Mouse (Mus musculus) forebrain, embryonic 12.5 days (tissue): ENCODE measurements at regions not wholly inside any gene's neighbourhood (a gene's known extent, or its start where the extent isn't known, plus 50 kb on each side); places are given as distances from the start of the nearest gene placed in this dataset.
"Not testable (repeated sequence)": the region's sequence is repeated elsewhere in the genome, so short reads cannot be mapped to it uniquely, and the experiment has no call there.

Source experiments
- ATAC-seq: fragments of 200-750 bp; cut with Nextera tagmentation; 2 replicates; pipeline ENCODE4 v1.8.0; 2017; ENCODE audit warnings: moderate TSS enrichment; ENCODE audit not compliant: low FRiP score
- H3K27ac ChIP-seq: fragments of 300-500 bp; sonication (generic); 2 replicates; pipeline ENCODE4 v1.5.1; 2016; ENCODE audit warnings: mild to moderate bottlenecking
- H3K27me3 ChIP-seq: fragments of 300-500 bp; sonication (generic); 2 replicates; pipeline ENCODE4 v1.6.1; 2016; ENCODE audit warnings: mild to moderate bottlenecking
- H3K36me3 ChIP-seq: fragments of 300-500 bp; sonication (generic); replicated peaks from 2 replicates; pipeline ENCODE4 v1.6.1; 2016; ENCODE audit warnings: mild to moderate bottlenecking
- H3K4me1 ChIP-seq: fragments of 300-500 bp; sonication (generic); 2 replicates; pipeline ENCODE4 v1.6.1; 2016
- H3K4me2 ChIP-seq: fragments of 300-500 bp; sonication (generic); 2 replicates; pipeline ENCODE4 v1.6.1; 2016; ENCODE audit warnings: mild to moderate bottlenecking, moderate library complexity
- H3K4me3 ChIP-seq: fragments of 300-500 bp; sonication (generic); replicated peaks from 2 replicates; pipeline ENCODE4 v1.5.1; 2016; ENCODE audit warnings: mild to moderate bottlenecking
- H3K9ac ChIP-seq: fragments of 300-500 bp; sonication (generic); 2 replicates; pipeline ENCODE4 v1.6.1; 2016; ENCODE audit warnings: mild to moderate bottlenecking
- H3K9me3 ChIP-seq: fragments of 300-500 bp; sonication (generic); 2 replicates; pipeline ENCODE4 v1.6.1; 2016
- WGBS: fragments of 180-500 bp; shearing (Covaris S2); methylation state at CpG from one replicate; pipeline ENCODE4 v1.1.7; 2016; 5-methylcytosine and 5-hydroxymethylcytosine counted together

- no peak for ATAC-seq
- Histone ChIP-seq H3K9ac (no peak overlapping the region), H3K4me2 (no peak overlapping the region), H3K27ac (no peak overlapping the region), H3K9me3 (no peaks in the 10 kb centered on the region), H3K27me3 (peaks cover 6% of the 10 kb centered on the region; the same call in 1 of the 2 replicates), H3K4me1 (peaks cover 4% of the 10 kb centered on the region), H3K4me3 (no peak overlapping the region), H3K36me3 (no peaks in the 10 kb centered on the region)
Measured at GRCm38 (mm10) chr1:108026461-108026860, 436.7 kb downstream of the Serpinb8 start.

GRCm38 (mm10) chr1:108046194-108046593 is 456.4 kb downstream of the Serpinb8 start:
- H3K9me3 ChIP-seq, result peaks cover 3% of the 10 kb centered on the region; the same call in 1 of the 2 replicates
- no peak overlapping the region for H3K27ac ChIP-seq
- 87% methylated on average over 4 of the region's 4 CpGs for WGBS
- no peaks in the 10 kb centered on the region for H3K27me3 ChIP-seq
- no peak overlapping the region for H3K4me2 ChIP-seq
- no peak for ATAC-seq
- no peak overlapping the region for H3K9ac ChIP-seq
- no peaks in the 10 kb centered on the region for H3K4me1 ChIP-seq
- H3K36me3 ChIP-seq, result no peaks in the 10 kb centered on the region
- no peak overlapping the region for H3K4me3 ChIP-seq

- 60% methylated on average over 5 of the region's 5 CpGs for WGBS
- no peaks in the 10 kb centered on the region for H3K27me3 ChIP-seq
Measured at GRCm38 (mm10) chr1:108046857-108047714, 457.3 kb downstream of the Serpinb8 start.

GRCm38 (mm10) chr1:108094622-108095021 is 504.8 kb downstream of the Serpinb8 start:
- WGBS, result 88% methylated on average over 3 of the region's 3 CpGs
- Histone ChIP-seq H3K4me3 (no peak overlapping the region), H3K9me3 (no peaks in the 10 kb centered on the region), H3K27me3 (no peaks in the 10 kb centered on the region), H3K4me1 (no peaks in the 10 kb centered on the region), H3K36me3 (no peaks in the 10 kb centered on the region), H3K4me2 (no peak overlapping the region), H3K27ac (no peak overlapping the region), H3K9ac (no peak overlapping the region)
- ATAC-seq, result no peak

More at GRCm38 (mm10) chr1:108046857-108047714, 457.3 kb downstream of the Serpinb8 start:
- Histone ChIP-seq H3K9me3 (peaks cover 3% of the 10 kb centered on the region; the same call in 1 of the 2 replicates), H3K4me2 (no peak overlapping the region), H3K27ac (no peak overlapping the region), H3K4me1 (no peaks in the 10 kb centered on the region), H3K9ac (no peak overlapping the region), H3K4me3 (no peak overlapping the region), H3K36me3 (no peaks in the 10 kb centered on the region)
- ATAC-seq, result no peak; the same call in 1 of the 2 replicates

- no peak overlapping the region for H3K4me2 ChIP-seq
- H3K4me1 ChIP-seq, result no peaks in the 10 kb centered on the region
- WGBS, result 89% methylated on average over 2 of the region's 2 CpGs
- no peaks in the 10 kb centered on the region for H3K36me3 ChIP-seq
- H3K27ac ChIP-seq, result no peak overlapping the region
- no peak overlapping the region for H3K9ac ChIP-seq
- H3K4me3 ChIP-seq, result no peak overlapping the region
- H3K9me3 ChIP-seq, result no peaks in the 10 kb centered on the region
- ATAC-seq, result no peak
- no peaks in the 10 kb centered on the region for H3K27me3 ChIP-seq
Measured at GRCm38 (mm10) chr1:108102607-108103006, 512.8 kb downstream of the Serpinb8 start.

- Histone ChIP-seq H3K36me3 (no peaks in the 10 kb centered on the region), H3K4me2 (no peak overlapping the region), H3K4me1 (no peaks in the 10 kb centered on the region), H3K27me3 (no peaks in the 10 kb centered on the region), H3K9me3 (no peaks in the 10 kb centered on the region), H3K27ac (no peak overlapping the region), H3K4me3 (no peak overlapping the region), H3K9ac (no peak overlapping the region)
- no peak for ATAC-seq
Measured at GRCm38 (mm10) chr1:108110984-108111383, 521.2 kb downstream of the Serpinb8 start.

- 85% methylated on average over 4 of the region's 4 CpGs for WGBS
- Histone ChIP-seq H3K27me3 (no peaks in the 10 kb centered on the region), H3K4me3 (no peak overlapping the region), H3K4me2 (no peak overlapping the region), H3K36me3 (no peaks in the 10 kb centered on the region), H3K27ac (no peak overlapping the region), H3K9ac (no peak overlapping the region), H3K9me3 (no peaks in the 10 kb centered on the region), H3K4me1 (no peaks in the 10 kb centered on the region)
- ATAC-seq, result no peak
Measured at GRCm38 (mm10) chr1:108127393-108127792, 537.6 kb downstream of the Serpinb8 start.

- Histone ChIP-seq H3K4me2 (no peak overlapping the region), H3K36me3 (no peaks in the 10 kb centered on the region), H3K27me3 (no peaks in the 10 kb centered on the region), H3K4me3 (no peak overlapping the region), H3K9me3 (no peaks in the 10 kb centered on the region), H3K4me1 (no peaks in the 10 kb centered on the region), H3K27ac (no peak overlapping the region), H3K9ac (no peak overlapping the region)
- 84% methylated on average over 1 of the region's 1 CpGs for WGBS
- ATAC-seq, result no peak
Measured at GRCm38 (mm10) chr1:108132006-108132405, 542.2 kb downstream of the Serpinb8 start.

- H3K9me3 ChIP-seq, H3K36me3 ChIP-seq, ATAC-seq, H3K27me3 ChIP-seq, H3K4me2 ChIP-seq, H3K9ac ChIP-seq, H3K4me1 ChIP-seq, H3K27ac ChIP-seq, H3K4me3 ChIP-seq: not testable (repeated sequence)
- 79% methylated on average over 5 of the region's 5 CpGs for WGBS
Measured at GRCm38 (mm10) chr1:108135346-108135745, 545.5 kb downstream of the Serpinb8 start.

GRCm38 (mm10) chr1:108144114-108144513 is 554.3 kb downstream of the Serpinb8 start:
- Histone ChIP-seq H3K9ac (no peak overlapping the region), H3K36me3 (no peaks in the 10 kb centered on the region), H3K4me2 (no peak overlapping the region), H3K4me3 (no peak overlapping the region), H3K9me3 (no peaks in the 10 kb centered on the region), H3K27me3 (no peaks in the 10 kb centered on the region), H3K4me1 (no peaks in the 10 kb centered on the region), H3K27ac (no peak overlapping the region)
- WGBS, result 75% methylated on average over 1 of the region's 1 CpGs
- ATAC-seq, result no peak

- Histone ChIP-seq H3K27me3 (no peaks in the 10 kb centered on the region), H3K9me3 (no peaks in the 10 kb centered on the region), H3K4me2 (no peak overlapping the region), H3K27ac (peak overlapping the region; percentile 68; the same call in 1 of the 2 replicates), H3K9ac (no peak overlapping the region), H3K4me3 (no peak overlapping the region), H3K4me1 (no peaks in the 10 kb centered on the region), H3K36me3 (no peaks in the 10 kb centered on the region)
- WGBS, result 40% methylated on average over 3 of the region's 3 CpGs
- ATAC-seq, result peak; percentile 92
Measured at GRCm38 (mm10) chr1:108181350-108182167, 591.8 kb downstream of the Serpinb8 start.

- Histone ChIP-seq H3K36me3 (no peaks in the 10 kb centered on the region), H3K27ac (peak overlapping the region; percentile 68), H3K4me3 (no peak overlapping the region), H3K4me1 (no peaks in the 10 kb centered on the region), H3K4me2 (no peak overlapping the region), H3K9ac (no peak overlapping the region), H3K9me3 (no peaks in the 10 kb centered on the region), H3K27me3 (no peaks in the 10 kb centered on the region)
- ATAC-seq, result peak; percentile 52
- 49% methylated on average over 4 of the region's 4 CpGs for WGBS
Measured at GRCm38 (mm10) chr1:108182168-108182539, 592.3 kb downstream of the Serpinb8 start.
